Mouse (Mus musculus) mature B cell (primary cell): ENCODE data around the gene Tmprss4.

Source experiments
- in situ Hi-C: fragments of 300-500 bp; cut with MboI; formaldehyde crosslinking; loops from 2 replicates; pipeline ENCODE4 v1.14.3; 2019

Gene Tmprss4

DNA sequence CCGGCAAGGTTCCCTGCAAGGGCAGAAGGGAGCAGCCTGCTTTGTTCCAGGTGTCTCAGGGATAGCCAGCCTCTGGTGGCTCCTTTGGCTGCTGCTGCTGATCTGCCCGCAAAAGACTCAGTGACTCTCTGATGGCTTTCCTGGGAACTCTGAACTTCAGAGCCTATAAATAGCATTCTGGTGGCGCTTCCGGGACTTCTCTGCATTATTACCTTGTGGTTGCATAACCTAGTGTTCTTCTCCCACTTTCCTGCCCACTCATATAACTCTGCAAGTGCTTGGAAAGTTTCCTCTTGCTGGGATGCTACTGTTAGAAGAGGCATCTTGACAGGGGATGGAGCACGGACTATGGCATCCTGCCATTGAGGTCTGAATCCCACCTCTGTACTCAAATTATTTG is 6.3 kb downstream of the Tmprss4 start:
- in situ Hi-C loops = no loop called here

DNA sequence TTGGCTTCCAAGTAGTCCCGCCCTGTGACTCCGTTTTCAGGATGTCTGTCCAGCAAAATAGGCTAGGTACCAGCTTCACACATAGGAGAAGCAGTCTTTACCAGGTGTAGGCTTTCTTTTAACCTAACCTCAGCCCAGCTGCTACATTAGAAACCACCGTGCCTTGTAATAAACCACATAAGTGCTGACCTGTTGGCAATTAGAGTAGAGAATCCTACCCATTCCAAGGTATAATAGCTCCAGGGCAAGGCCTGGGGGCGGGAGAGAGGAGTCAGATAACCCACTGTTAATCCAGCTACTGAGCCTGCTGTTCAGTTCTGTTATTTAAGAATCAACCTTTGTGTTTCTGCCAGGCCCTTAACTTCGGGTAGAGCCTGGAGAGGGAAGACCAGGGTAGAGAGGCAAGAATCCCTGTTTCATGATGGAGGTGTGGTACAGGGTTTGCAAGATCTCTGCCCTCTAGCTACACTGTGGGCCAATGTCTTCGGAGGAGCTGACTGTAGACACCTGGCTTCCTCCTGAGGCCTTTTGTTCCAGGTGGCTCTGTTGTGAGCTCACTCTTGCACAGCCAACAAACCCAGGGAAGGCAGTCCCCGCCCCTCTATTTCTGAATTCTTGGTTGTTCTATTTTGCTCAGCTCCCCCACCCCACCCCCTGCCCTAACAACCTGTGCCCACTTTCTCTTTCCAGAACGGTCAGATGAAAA is 7.6 kb downstream of the Tmprss4 start:
- in situ Hi-C loops = no loop called here

DNA sequence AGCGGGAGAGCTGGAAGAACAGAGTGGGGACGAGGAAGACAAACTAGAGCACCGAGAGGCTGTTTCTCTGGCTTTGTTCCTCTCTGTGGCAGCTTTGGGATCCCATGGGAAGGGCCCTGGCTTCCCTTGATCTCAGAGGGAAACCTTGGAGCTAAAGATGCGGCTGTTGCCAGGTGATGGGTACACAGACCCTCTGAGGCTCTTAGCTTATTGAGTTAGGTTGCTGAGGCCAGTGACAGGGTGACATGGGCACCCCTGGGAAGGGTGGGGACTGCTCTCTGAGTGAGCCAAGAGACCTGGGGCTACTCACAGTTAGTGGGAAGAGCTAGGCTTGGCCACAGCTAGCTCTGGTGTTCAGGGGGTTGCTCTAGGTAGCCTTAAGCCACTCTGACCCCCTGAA is 8.4 kb downstream of the Tmprss4 start:
- in situ Hi-C loops = no loop called here

DNA sequence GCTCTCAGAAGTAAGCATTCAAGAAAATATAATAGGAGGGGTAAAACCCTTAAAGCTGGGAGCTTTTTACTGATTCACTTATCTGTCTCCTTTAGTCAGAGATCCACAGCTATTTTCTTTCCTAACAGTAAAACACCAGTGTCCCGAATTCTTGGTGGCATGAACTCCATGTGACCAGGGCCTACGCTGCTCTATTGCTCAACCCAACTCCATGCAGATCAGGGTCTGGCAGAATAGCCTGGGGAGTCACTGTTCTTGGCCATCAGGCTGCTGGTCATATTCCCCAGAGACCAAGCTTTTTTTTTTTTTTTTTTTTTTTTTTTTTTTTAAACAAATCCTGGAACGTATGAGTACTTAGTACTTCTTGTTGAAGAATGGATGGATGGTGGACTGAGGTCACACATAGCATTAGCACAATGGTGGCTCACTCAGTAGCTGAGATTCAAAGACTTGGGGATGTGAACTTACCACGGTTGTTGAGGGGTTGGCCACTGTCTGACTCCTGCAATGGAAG is 14.2 kb downstream of the Tmprss4 start:
- in situ Hi-C loops = no loop called here

DNA sequence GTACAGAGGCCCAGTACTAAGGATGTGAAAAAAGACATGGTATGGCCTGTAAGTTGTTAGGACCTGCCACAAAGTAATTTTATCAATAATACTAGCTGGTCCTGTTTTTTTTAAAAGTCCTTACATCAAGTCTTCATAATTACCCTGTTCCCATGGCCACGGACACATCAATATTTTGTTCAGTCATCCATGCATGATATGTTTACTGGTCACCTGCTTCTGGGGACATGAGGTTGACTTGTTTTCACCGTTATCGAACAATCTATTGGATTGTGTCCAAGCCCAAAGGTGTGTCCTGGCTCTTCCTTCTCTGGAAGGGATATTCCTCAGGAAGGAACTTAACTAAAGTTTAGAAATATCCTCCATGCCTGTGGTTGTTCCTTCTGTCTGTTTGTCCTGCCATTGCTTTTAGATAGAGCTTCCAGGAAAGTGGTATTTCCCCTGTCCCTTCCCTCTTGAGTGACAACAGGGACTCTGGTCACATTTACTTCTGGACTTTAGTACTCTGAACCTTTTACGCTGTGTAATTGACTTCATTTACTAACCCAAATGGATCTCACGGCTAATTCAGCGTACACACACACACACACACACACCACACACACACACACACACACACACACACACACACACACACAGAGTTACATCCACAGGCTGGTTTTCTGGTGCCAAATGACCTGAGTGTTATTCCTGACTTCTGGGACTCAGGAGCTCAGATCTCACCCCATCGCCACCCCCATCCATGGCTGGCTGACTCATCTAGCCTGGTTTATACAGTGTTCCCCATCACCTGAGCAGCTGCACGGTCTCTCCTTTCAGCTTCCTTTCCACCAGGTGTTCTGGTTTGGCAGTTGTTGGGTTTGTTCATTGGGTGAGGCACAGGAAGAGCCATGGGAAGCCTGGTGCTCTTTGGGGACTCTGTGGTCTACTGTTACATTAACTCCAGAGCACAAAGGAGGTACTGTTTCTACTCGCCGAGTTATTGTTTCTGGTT is 15.0 kb downstream of the Tmprss4 start:
- in situ Hi-C loops = no loop called here

DNA sequence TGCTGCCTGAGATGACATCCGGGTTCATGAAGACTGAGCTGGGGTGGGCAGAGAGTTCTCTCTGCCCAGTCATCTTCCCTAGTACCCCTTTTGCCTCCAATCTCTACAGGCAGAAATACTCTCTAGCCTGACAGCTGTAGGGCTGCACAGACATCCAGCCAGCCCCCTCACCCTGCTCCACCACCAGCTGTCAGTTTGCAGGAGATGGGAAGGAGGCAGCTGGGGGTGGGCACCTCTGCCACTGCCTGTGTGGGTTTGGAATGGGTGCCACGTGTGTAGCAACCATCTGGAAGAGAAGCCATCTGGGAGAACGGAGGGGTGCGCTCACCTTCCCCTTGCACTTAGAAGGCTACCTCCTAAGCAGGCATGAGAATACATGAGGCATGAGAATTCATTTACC is 18.6 kb downstream of the Tmprss4 start:
- in situ Hi-C loops = no loop called here

DNA sequence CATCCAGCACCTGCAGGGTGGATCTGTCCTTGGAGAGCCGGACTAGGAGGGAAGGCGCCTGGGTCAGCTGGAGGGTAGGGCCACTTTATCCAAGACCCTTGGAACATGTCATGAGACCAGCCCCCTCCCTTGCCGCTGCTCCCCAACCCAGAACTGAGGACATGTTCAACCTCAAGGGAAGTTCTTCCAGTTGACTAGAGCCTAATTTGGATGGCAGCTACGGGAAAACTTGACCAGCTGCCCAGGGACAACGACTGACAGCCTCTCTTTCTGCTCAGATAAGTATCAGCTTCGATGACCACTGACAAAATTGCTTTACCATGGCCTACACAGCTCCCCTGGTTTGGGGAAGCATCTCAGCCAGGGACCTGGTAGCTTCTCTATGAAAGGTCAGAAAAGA is 20.6 kb downstream of the Tmprss4 start:
- in situ Hi-C loops = no loop called here

DNA sequence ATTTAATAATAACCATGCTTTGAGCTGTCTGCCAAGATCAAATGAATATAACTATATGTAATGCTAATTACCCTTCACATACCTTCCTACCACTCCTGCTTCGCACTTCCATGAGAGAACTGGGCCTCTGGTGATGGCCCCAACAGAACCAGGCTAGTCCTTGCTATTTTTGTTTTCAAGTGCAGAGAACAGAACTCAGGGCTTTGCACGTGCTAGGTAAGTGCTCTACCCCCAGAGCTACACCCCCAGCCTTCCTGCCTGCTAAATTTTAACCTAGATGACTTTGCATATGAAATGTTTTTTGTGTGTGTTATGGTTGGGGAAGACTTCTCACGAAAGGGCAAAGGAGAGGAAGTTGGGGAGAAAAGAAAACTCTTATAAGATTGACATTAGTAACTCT is 21.4 kb downstream of the Tmprss4 start:
- in situ Hi-C loops = no loop called here

DNA sequence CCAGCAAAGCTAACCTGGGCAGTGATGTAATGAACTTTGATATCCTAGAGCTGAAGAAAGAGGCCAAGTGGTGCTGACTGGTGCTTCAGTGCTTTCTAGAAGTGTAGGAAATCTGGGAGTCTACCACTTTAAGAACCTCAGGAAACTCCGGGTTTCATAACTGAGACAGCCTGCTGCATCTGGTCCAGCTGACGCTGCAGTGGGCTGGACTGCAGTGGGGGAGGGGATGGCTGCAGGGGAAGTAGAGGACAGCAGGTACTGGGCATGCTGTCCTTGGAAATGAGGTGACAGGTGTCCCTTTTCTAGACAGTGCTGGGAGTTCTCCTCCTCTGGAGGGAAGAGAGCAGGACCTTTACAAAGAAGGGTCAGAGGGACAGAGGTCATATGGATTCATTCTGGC is 22.1 kb downstream of the Tmprss4 start, which contains the start of gene BC049352:
TSS of gene BC049352 (plus strand) at position 238 of the 400 bp plus-strand sequence.
- in situ Hi-C loops = no loop called here

DNA sequence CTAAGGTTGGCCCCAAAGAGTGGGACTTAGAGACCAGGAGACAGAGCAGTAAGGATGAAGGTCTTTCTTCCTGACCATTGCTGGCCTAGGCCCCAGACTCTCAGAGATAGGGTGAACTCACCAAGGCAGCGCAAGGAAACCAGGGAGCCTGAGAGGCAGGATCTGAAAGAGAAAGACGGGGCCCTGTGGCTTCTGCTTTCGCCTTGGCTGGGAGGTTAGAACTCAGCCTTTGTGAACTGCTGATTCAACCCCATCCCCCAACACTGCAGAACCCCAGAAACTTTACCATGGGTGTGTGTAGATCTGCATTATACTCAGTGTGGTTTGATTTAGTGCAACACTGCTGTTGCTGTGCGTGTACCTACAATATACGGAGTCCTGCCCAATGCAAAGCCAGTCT is 24.6 kb downstream of the Tmprss4 start:
- in situ Hi-C loops = no loop called here

DNA sequence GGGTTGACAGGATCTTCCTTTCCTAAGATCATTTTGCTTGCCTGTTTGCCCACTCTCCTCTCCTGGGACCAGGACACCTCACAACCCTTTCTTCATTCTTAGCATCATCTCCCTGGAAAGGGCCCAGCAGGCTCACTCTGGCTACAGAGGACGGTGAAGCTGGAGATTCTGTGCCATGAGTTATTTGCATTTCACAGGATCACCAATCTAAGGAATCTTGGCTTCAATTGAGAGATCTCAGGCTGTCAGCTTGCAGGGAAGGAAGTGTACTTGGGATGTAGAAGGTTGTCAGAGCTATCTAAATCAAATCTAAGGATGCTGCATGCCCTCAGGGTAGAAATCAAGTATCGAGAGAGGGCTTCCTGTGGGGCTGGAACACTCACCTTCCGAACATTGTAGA is 30.4 kb downstream of the Tmprss4 start:
- in situ Hi-C loops = no loop called here

DNA sequence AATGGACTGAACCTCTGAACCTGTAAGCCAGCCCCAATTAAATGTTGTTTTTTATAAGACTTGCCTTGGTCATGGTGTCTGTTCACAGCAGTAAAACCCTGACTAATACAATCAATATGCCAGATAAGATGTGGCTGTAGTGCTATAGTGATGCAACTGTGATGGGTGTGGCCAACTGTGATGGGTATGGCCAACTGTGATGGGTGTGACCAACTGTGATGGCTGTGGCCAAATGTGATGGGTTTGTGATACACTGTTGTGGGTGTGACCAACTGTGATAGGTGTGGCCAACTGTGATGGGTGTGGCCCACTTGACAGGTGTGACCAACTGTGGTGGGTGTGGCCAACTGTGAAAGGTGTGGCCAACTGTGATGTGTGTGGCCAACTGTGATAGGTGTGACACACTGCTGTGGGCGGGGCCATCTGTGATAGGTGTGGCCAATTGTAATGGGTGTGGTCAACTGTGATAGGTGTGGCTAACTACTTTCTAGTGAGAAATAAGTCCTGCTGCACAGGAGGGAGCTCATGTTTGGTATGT is 32.8 kb downstream of the Tmprss4 start:
- in situ Hi-C loops = no loop called here

DNA sequence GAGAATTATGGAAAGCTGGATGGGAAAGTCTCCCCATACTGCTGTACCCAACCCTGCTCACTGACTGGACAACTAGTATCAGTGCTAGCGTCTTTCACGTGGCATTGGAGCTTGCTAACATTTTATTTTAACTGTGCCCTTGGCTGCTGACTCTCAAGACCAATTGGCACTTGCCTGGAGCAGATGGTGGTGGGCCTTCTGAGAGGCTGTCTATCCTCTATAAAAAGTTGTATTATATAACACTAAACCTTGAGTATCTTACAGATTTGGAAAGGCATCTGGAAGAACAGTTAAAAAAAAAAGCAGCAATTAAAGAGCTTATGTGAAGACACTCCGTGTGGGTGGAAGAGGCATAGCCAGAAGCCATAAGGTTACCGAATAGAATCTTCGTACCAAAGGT is 33.7 kb downstream of the Tmprss4 start:
- in situ Hi-C loops = no loop called here

DNA sequence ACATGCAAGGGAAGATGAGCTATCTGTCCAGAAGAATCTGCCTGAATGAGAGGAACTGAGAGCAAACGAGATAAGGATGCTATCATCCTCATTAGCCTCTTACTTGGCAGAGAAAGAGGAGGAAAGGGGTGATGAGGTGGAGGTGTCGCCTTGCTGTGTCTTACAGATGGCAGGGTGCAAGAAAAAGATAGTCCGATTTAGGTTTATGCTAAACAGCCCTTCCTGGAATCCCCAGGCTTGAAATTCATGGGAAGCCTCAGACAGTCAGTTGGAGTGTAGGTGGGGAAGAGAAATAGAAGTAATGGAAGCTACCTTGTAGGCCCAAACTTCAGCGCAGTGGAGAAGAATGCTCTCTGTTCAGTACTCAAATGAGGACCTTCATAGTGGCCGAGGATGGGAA is 36.0 kb downstream of the Tmprss4 start:
- in situ Hi-C loops = no loop called here

DNA sequence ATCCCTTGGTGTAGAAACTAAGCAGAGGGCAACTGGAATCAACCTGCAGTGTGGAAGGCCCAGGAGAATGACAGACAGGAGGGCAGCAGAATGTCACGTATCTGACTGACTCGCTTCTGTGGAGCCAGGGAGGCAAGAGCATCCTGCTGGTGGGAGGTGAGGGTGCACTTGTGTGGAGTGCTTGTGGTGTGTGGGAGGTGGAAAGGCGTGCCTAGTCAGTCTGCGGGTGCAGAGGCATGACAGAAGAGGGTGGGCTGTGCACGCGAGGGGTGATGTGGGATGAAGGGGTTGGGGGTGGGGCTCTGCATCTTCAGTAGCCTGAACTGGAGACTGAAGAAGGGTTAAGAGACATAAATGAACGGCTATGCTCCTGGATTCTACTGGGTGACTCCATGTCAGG is 50.5 kb downstream of the Tmprss4 start:
- in situ Hi-C loops = no loop called here

DNA sequence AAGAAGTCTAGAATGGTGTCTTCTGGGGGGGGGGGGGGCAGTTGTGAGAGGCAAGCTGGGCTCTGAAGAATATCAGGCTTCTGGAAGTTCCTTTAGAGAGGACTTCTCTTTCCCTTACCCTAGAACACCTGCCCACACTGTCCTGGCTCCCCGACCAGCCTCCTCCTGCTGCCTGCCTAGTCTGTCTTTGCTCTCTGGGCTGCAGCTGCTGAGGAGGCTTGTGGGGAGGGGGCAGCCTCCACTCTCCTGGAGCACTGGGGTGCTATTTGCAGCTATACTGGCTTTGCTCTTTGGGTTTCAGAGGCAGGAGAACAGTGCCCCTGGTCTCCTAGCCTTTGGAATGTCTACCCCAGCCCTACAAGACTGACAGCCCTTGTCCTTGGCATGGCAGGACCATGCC is 53.0 kb downstream of the Tmprss4 start:
- in situ Hi-C loops = no loop called here

DNA sequence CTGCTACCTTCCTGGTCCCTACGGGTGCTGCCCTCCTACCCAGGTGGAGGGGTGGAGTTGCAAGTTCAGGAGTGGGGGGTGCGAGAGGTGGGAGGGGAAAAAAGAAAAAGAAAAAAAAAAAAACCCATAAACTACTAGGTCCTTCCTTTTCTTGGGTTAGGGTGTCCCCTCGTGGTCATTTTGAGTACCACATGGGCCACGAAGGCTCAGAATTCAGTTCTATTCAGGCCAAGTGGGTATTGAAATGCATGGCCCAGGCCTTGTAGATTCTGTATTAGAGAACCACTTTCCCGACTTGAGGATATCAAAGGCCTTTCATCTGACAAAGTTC is 57.7 kb downstream of the Tmprss4 start:
- in situ Hi-C loops = loop anchor here (10.0 kb wide), 1 partner anchor 121 kb away; no protein-coding TSS in a partner anchor

DNA sequence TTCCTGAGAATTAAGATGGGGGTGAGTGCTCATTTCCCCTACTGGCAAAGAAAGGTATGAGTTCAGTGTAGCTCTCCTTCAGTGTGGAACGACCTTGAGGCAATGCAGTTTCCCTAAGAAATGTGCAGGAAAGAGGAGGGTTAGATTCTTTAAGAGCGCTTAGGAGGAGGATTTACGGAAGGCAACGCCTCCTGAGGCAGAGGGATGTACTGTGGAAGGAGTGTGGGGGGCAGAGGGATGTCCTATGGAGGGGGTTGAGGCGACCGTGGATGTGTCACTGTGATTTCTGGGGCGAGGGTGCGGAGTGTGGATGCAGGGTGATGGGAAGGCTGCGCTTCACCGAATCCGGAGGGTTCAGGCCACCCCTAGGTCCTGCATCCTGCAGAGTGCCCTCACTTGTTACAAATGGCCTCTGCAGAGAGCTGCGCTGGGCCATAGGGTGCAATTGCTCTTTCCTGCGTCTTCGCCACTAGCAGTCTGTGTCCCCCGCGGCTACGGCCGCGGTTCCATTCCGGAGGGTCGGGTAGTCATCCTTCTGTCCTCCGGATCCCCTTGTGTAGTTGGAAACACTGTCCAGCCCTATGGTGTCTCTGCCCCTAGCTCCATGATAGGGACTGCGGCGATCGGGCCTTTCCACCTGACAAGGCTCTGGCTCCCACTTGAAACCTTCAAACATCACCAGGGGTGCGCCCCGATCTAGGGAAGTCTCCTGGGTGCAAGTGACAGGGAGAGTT is 58.2 kb downstream of the Tmprss4 start:
- in situ Hi-C loops = loop anchor here (10.0 kb wide), 1 partner anchor 121 kb away; no protein-coding TSS in a partner anchor

DNA sequence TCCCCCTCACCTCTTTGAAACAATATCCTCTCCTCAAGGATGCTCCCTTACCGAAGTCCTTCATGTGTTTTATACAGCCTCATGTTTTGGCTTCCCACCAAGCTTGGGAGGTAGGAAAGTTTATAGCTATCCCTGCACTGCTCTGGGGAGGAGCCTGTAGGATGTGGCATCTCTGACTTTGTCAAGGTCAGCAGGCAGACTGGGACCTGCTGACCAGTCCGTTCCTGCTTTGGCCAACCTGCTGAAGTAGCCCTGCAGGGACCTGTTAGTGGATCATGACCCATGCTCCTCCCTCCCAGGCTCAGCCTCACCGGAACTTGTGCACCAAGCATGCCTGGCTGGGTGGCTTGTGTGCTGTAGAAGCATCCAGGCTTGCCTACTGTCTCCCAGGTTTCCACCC is 61.2 kb downstream of the Tmprss4 start:
- in situ Hi-C loops = loop anchor here (10.0 kb wide), 1 partner anchor 118 kb away; no protein-coding TSS in a partner anchor

DNA sequence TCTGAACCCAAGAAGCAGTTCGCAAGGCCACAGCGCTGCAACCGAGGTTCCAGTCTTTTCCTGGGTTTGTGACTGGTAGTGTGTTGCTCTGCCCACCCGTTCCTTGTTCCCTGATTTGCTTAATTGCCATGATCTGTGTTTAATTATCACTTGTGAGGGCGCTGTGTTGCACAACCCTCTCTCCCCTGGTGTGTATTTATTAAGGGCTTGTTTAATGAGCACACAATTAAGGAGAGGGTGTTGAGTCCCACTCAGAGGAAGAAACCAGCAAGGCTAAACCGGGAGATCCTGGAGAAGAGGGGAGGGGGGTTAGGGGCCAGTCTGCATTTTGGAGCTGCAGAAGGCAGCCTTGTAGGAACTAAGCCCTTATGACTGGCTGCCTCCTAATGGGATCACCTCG is 62.9 kb downstream of the Tmprss4 start:
- in situ Hi-C loops = loop anchor here (10.0 kb wide), 1 partner anchor 116 kb away; no protein-coding TSS in a partner anchor

DNA sequence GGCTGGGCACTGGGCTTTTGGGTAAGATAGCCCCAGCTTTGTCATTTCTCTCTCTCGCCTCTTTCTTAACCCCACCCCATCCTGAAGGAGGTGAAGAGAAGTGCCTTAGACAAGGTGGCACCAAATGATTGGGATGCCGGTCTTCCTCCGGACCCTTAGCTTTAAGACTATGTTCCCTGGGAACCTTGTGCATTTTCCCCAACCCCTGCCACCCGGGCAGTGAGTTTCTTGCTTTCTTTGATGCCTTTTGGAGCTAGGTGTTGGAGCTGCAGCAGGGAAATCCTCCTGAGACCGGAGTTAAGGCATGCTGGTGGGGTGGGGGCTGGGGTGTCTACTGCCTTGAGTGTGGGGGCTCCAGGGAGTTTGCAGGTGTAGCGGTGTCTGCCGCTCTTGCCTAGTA is 64.8 kb downstream of the Tmprss4 start:
- in situ Hi-C loops = no loop called here
